Mouse (Mus musculus) megakaryocyte, embryonic 14.5 days (primary cell): ENCODE measurements around the gene Bub1b.

Source experiments
- FLI1 ChIP-seq: IDR thresholded peaks from 2 replicates; pipeline ENCODE4 v1.6.1; 2012; ENCODE audit warnings: low read length, inconsistent platforms, mixed read lengths
- GATA1 ChIP-seq: IDR thresholded peaks from 3 replicates; pipeline ENCODE4 v1.6.1; 2012; ENCODE audit warnings: mixed read lengths, low read length, inconsistent platforms, borderline replicate concordance

- TF ChIP-seq GATA1 (no peak), FLI1 (no peak)
These were observed 87.1 kb downstream of the Bub1b start for GRCm38 (mm10) chr2:118685088-118685487.
